Mouse (Mus musculus) megakaryocyte-erythroid progenitor cell, adult 5 weeks (primary cell): ENCODE measurements around the gene Rpl28. TPM values are rescaled to one million over a fixed set of nuclear protein-coding genes. Genes with fewer than 3 reads are reported as not detected.

Experiments used
- polyA plus RNA-seq: library from polyadenylated mRNA; stranded (reverse); fragments of >175 nt; gene quantifications from 2 replicates; pipeline ENCODE4 v1.2.3, GENCODE M21; 2012

Rpl28 gene
- 10,504 and 11,093 TPM in 2 replicates for polyA plus RNA-seq

DNA sequence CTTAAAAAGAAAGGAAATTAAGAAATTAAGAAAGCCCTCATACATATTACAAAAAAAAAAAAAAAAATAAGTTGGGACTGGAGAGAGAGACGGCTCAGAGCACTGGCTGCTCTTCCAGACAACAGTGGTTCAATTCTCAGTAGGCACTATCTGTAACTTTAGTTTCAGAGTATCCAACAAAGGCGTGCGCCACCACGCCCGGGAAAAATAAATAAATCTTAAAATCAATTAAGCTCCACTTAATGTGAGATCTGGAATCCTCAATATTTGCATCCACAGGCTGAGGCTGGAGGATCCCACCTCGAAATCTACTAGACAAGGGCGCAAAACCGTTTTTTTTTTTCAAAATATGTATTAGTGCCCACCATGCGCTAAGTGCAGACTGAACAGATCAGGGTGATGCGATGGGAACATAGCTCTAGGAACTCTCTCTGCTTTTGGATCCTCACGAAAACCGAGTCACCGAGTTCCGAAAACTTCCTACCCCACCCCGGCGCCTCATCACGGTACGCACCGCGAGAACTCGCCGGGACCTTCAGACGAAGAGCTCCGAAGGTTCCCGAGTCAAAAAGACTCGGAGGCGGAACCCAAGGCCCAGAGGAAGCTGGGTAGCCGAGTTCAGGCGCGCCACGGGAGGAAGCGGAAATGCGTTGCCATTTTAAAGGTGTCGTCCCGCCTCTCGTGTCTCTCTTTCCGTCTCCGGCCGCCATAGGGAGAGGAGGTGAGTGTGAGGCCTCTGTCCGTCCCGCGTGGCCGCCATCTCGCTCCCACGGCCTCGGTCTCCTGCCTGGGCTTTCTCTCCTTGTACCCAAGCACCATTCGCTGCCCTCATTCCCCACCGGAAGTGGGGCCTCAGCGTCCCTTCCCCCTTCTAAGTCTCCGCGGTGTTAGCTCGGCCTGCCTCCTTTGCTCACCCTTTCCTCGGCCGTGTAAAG lies at the start of gene Rpl28:
Rpl28 (plus strand) TSS at position 597 of the 935 bp plus-strand sequence.

DNA sequence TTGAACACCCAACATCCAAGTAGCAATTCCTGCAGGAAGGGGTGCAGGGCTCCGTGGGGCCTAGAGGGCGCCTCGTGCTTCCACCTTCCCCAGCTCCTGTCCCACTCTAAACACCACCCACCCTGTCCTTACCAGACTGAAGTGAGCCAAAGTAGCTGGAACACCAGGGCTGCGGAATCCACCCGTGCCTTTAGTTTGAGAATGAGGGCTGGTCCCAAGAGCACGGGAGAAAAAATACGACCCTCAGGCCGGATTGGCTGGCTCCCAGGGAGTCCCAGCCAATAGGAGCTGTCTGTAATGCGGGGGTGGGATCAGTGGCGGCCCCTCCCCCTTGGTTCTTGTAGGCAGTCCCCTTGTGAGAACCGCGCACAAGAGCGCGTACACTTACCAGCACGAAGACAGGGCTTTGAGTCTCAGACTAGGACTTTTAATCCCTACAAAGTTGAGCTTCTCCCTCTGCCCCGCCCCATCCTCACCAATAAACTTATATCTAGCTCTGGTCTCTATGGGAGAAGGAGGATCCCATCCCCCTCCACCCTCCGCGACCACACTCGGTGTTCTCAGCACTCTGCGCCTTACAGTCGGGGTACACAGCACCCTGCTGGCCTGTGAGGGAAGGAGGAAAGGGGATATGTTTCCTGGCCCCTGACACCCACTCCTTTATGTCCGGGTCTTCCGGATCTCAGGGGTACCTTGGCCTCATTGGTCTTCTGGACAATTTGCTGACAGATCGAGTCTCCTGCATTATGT lies 39.7 kb upstream of the Rpl28 start, which contains the start of gene Cox6b2:
Cox6b2 (minus strand) TSS at position 274 of the 750 bp plus-strand sequence.

DNA sequence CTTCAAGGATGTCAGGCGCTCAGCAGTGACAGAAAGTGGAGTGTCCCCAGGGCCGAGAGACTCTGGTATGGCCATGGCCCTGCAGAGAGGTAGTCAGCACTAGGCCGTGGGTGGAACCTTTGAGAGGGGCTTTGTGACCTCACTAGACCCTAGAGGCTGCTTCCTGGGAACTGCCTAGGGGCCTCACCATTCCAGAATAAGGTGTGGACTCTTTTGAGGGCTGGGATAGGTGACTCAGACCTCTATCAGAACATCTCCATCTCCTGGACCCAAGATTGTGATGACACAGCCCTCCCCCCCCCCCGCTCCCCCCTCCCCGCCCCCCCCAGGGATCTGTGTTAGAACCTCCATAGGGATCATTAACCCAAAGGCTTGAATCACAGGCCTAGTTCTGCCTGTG lies 21.5 kb upstream of the Rpl28 start, which contains the start of gene Fam71e2:
Fam71e2 (minus strand) TSS at position 101 of the 400 bp plus-strand sequence.

DNA sequence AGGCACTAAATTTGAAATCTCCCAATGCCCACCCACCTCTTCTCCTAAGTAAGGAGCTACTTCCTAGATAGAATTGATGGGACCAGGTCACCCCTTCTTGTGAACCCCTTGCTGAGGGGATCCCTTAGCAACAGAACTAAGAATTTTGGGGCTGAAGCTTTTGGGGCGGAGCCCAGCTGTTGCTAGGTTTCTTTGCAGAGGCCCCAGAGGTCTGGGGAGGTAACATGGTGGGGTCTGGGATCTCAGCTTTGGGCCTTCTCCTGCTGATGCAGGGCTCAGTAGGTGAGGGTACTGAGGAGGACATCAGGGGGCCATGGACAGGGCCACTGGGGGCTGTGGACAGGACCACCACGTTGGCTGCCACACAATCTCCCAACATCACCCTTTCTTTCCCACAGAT lies 9.9 kb upstream of the Rpl28 start, which contains the start of the genes Il11 and Tmem190:
Il11 (minus strand) TSS at position 101 of the 400 bp plus-strand sequence.
Tmem190 (plus strand) TSS at position 179 of the 400 bp plus-strand sequence.

DNA sequence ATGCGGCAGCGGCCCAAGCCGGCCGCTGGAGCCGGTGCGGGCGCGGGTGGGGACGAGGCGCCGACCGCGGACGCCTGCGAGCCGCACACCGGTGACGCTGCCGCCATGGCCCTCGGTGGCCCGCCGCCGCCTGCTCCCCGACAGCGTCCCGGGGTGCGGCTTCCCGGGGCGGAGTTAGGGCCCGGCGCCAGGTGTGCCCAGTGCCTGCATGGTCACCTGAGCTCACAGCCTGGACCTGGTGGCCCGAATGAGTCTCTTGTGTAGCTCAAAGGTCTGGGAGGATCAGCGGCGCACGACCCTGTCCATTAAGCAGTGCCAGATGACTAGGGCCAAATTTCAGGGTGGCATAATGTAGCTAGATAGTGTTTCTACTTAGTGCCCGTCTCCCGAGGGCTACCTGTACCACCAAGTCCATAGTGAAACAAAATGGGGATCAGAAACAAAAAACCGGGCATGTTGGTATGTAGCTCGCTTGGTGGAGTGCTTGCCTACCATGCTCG lies 3.2 kb upstream of the Rpl28 start, which contains the start of gene Tmem238:
Tmem238 (minus strand) TSS at position 221 of the 500 bp plus-strand sequence.

DNA sequence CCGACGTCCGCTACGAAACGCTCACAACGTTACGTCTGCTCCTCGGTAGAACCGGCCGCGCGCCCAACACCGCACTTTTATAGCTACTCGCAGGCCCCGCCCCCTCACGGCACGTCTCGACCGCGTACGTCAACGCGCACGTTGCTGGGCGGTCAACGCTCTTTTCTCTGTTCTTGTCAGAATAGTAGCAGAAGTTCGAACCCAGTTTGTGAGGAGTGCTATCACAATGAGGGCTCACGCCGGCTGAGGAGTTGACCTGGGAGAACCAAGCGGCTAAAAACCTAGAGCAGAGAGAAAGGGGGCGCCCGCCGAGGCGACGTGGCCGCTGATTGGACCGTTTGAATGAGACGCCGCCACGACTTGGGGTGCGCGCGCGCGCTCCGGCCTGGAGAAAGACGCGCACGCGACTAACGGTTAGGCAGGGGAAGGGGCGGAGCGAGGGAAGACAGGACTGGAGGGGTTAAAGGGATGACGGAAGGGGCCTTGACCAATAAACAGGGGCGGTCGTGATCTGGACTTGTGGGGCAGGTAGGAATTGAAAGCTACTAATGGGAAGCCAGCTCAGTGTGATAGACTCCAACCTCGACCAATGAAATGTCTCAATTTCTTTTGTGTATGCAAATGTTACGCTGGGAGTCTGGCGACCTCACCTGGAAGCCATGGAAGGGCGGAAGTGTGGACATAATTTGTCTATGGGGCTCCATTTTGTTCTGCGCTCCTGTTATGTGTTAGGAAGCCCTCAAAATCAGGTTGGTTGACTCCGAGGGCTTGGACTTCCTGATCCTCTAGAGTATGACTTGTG lies 19.8 kb downstream of the Rpl28 start, which contains the start of gene Ube2s:
Ube2s (minus strand) TSS at position 288 of the 802 bp plus-strand sequence.

DNA sequence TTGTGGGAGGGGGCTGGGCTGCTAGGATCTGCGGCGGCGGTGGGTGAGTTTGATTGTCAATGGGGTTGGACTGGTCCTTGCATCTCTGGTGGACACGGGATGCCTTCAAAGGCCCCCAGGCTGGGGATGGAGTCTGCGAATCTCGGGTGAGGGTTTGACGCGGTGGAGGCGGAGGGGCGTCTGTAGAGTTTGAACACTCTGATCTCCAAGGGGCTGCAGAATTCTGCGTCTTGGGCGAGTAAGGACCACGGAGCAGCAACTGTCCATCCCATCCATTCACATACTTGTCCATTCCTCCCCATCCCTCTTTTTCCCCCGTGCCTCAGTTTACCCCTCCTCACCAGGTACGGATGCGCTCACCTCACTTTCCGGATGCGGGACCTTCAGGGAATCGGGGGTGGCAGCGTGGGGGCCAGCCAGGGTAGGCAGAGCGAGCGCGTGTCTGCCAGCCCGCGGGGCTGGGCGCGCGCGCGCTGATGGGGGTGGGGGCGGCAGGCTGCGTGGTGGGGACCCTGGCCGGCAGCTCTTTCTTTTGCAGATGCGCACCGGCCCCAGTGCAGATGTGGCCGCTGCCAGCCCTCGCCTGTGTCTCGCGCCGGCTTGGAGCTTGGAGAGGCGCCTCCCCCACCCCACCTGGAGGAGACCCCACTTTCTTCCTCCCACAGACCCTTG lies 51.7 kb downstream of the Rpl28 start, which contains the start of gene Shisa7:
Shisa7 (minus strand) TSS at position 452 of the 672 bp plus-strand sequence.

Other genes with a start within 250 kb of the Rpl28 start
- gene Syt5, start 245.3 kb upstream of the Rpl28 start, polyA plus RNA-seq = 0.51 and 0.83 TPM in 2 replicates
- 0.21 TPM in 1 of 2 replicates, not detected in the other for gene Ptprh, start 188.8 kb upstream of the Rpl28 start, polyA plus RNA-seq
- gene Tmem86b, start 161.5 kb upstream of the Rpl28 start, polyA plus RNA-seq = 8.7 and 11.0 TPM in 2 replicates
- gene Ppp6r1, start 133.9 kb upstream of the Rpl28 start, polyA plus RNA-seq = 283 and 305 TPM in 2 replicates
- 124 and 128 TPM in 2 replicates for gene Hspbp1, start 107.8 kb upstream of the Rpl28 start, polyA plus RNA-seq
- 0.13 and 0.35 TPM in 2 replicates for gene Brsk1, start 102.3 kb upstream of the Rpl28 start, polyA plus RNA-seq
- gene Tmem150b, start 67.6 kb upstream of the Rpl28 start, polyA plus RNA-seq = 2.6 and 3.2 TPM in 2 replicates
- gene Kmt5c, start 52.8 kb upstream of the Rpl28 start, polyA plus RNA-seq = 312 and 341 TPM in 2 replicates
- gene Cox6b2, start 39.8 kb upstream of the Rpl28 start, polyA plus RNA-seq = 64.2 and 92.5 TPM in 2 replicates
- not detected in 2 replicates for gene Fam71e2, start 21.6 kb upstream of the Rpl28 start, polyA plus RNA-seq
- gene Il11, start 10.0 kb upstream of the Rpl28 start, polyA plus RNA-seq = 0.10 and 1.1 TPM in 2 replicates
- gene Tmem190, start 9.9 kb upstream of the Rpl28 start, polyA plus RNA-seq = not detected in 2 replicates
- gene Tmem238, start 3.2 kb upstream of the Rpl28 start, polyA plus RNA-seq = 57.5 and 58.8 TPM in 2 replicates
- 251 TPM in 2 replicates for gene Ube2s, start 19.7 kb downstream of the Rpl28 start, polyA plus RNA-seq
- gene Shisa7, start 51.8 kb downstream of the Rpl28 start, polyA plus RNA-seq = 0.24 and 0.79 TPM in 2 replicates
- gene Isoc2b, start 77.4 kb downstream of the Rpl28 start, polyA plus RNA-seq = 7.7 and 11.8 TPM in 2 replicates
- gene Isoc2a, start 84.3 kb downstream of the Rpl28 start, polyA plus RNA-seq = 27.0 and 29.3 TPM in 2 replicates
- gene Gm36210, start 113.6 kb downstream of the Rpl28 start, polyA plus RNA-seq = 0.09 and 0.28 TPM in 2 replicates
- gene Zfp628, start 122.3 kb downstream of the Rpl28 start, polyA plus RNA-seq = 76.1 and 85.0 TPM in 2 replicates
- 1.3 and 1.9 TPM in 2 replicates for gene Nat14, start 129.2 kb downstream of the Rpl28 start, polyA plus RNA-seq
- gene Ssc5d, start 132.9 kb downstream of the Rpl28 start, polyA plus RNA-seq = 0.08 and 0.10 TPM in 2 replicates
- 0.04 and 0.17 TPM in 2 replicates for gene Sbk2, start 171.5 kb downstream of the Rpl28 start, polyA plus RNA-seq
- gene Sbk3, start 178.3 kb downstream of the Rpl28 start, polyA plus RNA-seq = not detected in 2 replicates
- 53.1 and 73.1 TPM in 2 replicates for gene Zfp579, start 203.3 kb downstream of the Rpl28 start, polyA plus RNA-seq
- 49.6 and 56.4 TPM in 2 replicates for gene Zfp524, start 221.5 kb downstream of the Rpl28 start, polyA plus RNA-seq
- gene Fiz1, start 221.8 kb downstream of the Rpl28 start, polyA plus RNA-seq = 55.3 and 63.3 TPM in 2 replicates
- gene Gm44973, start 222.6 kb downstream of the Rpl28 start, polyA plus RNA-seq = not detected in 2 replicates
- gene Zfp865, start 227.5 kb downstream of the Rpl28 start, polyA plus RNA-seq = 75.2 and 76.9 TPM in 2 replicates
- 0.83 and 1.2 TPM in 2 replicates for gene Ccdc106, start 227.7 kb downstream of the Rpl28 start, polyA plus RNA-seq
- not detected in 2 replicates for gene 4632433K11Rik, start 241.2 kb downstream of the Rpl28 start, polyA plus RNA-seq
- 1.3 and 2.7 TPM in 2 replicates for gene Zfp784, start 245.6 kb downstream of the Rpl28 start, polyA plus RNA-seq